Mouse (Mus musculus): ENCODE results near the gene Casd1. TPM values are rescaled to one million over a fixed set of nuclear protein-coding genes. Genes with fewer than 3 reads are reported as not detected.

Gene Casd1
- 4.6 TPM for polyA plus RNA-seq (2017; shearing (Covaris generic))

GRCm38 (mm10) chr6:4600658-4601296 lies at the start of gene Casd1:
Gene Casd1, plus strand, starts transcription at chr6:4600839.

Other genes with a start within 250 kb of the Casd1 start
- gene Col1a2, start 96.0 kb upstream of the Casd1 start, polyA plus RNA-seq (2017; shearing (Covaris generic)), result 0.45 TPM
- gene Sgce, start 146.4 kb downstream of the Casd1 start, polyA plus RNA-seq (2017; shearing (Covaris generic)), result not detected
- gene Peg10, start 146.5 kb downstream of the Casd1 start, polyA plus RNA-seq (2017; shearing (Covaris generic)), result not detected